Mouse (Mus musculus) heart, embryonic 12.5 days (tissue): Measurements from ENCODE around the gene Olfr224. TPM values are rescaled to one million over a fixed set of nuclear protein-coding genes. Genes with fewer than 3 reads are reported as not detected.
"Not testable (repeated sequence)": the region's sequence is repeated elsewhere in the genome, so short reads cannot be mapped to it uniquely, and the experiment has no call there.

ENCODE experiments used
- ATAC-seq: fragments of 200-750 bp; cut with Nextera tagmentation; 2 replicates; pipeline ENCODE4 v1.8.0; 2017; ENCODE audit warnings: moderate TSS enrichment, moderate library complexity; ENCODE audit not compliant: insufficient number of reproducible peaks, low FRiP score
- H3K27ac ChIP-seq: fragments of 300-500 bp; sonication (generic); 2 replicates; pipeline ENCODE4 v1.5.1; 2016; ENCODE audit warnings: mild to moderate bottlenecking, moderate library complexity; ENCODE audit not compliant: poor library complexity, severe bottlenecking
- H3K27me3 ChIP-seq: fragments of 300-500 bp; sonication (generic); replicated peaks from 2 replicates; pipeline ENCODE4 v1.6.1; 2016; ENCODE audit warnings: mild to moderate bottlenecking, moderate library complexity
- H3K36me3 ChIP-seq: fragments of 300-500 bp; sonication (generic); 2 replicates; pipeline ENCODE4 v1.6.1; 2016; ENCODE audit warnings: mild to moderate bottlenecking, moderate library complexity
- H3K4me1 ChIP-seq: fragments of 300-500 bp; sonication (generic); replicated peaks from 2 replicates; pipeline ENCODE4 v1.6.1; 2016; ENCODE audit warnings: mild to moderate bottlenecking
- H3K4me2 ChIP-seq: fragments of 300-500 bp; sonication (generic); 2 replicates; pipeline ENCODE4 v1.6.1; 2016; ENCODE audit warnings: mild to moderate bottlenecking, moderate library complexity
- H3K4me3 ChIP-seq: fragments of 300-500 bp; sonication (generic); 2 replicates; pipeline ENCODE4 v1.5.1; 2016; ENCODE audit warnings: mild to moderate bottlenecking
- H3K9ac ChIP-seq: fragments of 300-500 bp; sonication (generic); 2 replicates; pipeline ENCODE4 v1.6.1; 2016; ENCODE audit warnings: mild to moderate bottlenecking, moderate library complexity
- H3K9me3 ChIP-seq: fragments of 300-500 bp; sonication (generic); replicated peaks from 2 replicates; pipeline ENCODE4 v1.6.1; 2016; ENCODE audit warnings: mild to moderate bottlenecking, moderate library complexity
- WGBS: fragments of 180-500 bp; shearing (Covaris S2); methylation state at CpG from one replicate; pipeline ENCODE4 v1.1.7; 2016; 5-methylcytosine and 5-hydroxymethylcytosine counted together
- polyA plus RNA-seq: library from polyadenylated mRNA; unstranded; fragments of >200 nt; fragmentation: Nextera tagmentation; extraction: Ambion mirVana; gene quantifications from 2 replicates; pipeline ENCODE4 v1.2.1, GENCODE M21; 2016

Olfr224 gene
- polyA plus RNA-seq, 1 experiment from 2014 or later: not detected

- H3K9ac ChIP-seq, H3K27ac ChIP-seq, ATAC-seq, H3K4me2 ChIP-seq, H3K9me3 ChIP-seq, H3K27me3 ChIP-seq, H3K4me1 ChIP-seq, H3K4me3 ChIP-seq, H3K36me3 ChIP-seq: not testable (repeated sequence)
- 86% methylated on average over 18 of the region's 18 CpGs for WGBS
Measured at GRCm38 (mm10) chr11:58518916-58519315, 51.4 kb downstream of the Olfr224 start.

Other genes starting within 250 kb of the Olfr224 start
- 32.4 and 33.6 TPM in 2 replicates for gene Zfp672, start 240.2 kb downstream of the Olfr224 start, polyA plus RNA-seq
- gene Sh3bp5l, start 239.8 kb downstream of the Olfr224 start, polyA plus RNA-seq: 26.6 and 27.8 TPM in 2 replicates
- gene Lypd8, start 191.5 kb downstream of the Olfr224 start, polyA plus RNA-seq: not detected in 2 replicates
- not detected in 2 replicates for gene 1810065E05Rik, start 149.4 kb downstream of the Olfr224 start, polyA plus RNA-seq
- gene Gm12253, start 138.0 kb downstream of the Olfr224 start, polyA plus RNA-seq: not detected in 2 replicates
- not detected in 2 replicates for gene Lypd9, start 117.6 kb downstream of the Olfr224 start, polyA plus RNA-seq
- gene Olfr30, start 108.3 kb downstream of the Olfr224 start, polyA plus RNA-seq: not detected in 2 replicates
- not detected in 2 replicates for gene Olfr332, start 78.0 kb downstream of the Olfr224 start, polyA plus RNA-seq
- not detected in 2 replicates for gene Olfr331, start 68.0 kb downstream of the Olfr224 start, polyA plus RNA-seq
- gene Olfr330, start 35.7 kb downstream of the Olfr224 start, polyA plus RNA-seq: not detected in 2 replicates
- gene Olfr329-ps, start 24.1 kb downstream of the Olfr224 start, polyA plus RNA-seq: not detected in 2 replicates
- gene Olfr328, start 14.9 kb downstream of the Olfr224 start, polyA plus RNA-seq: not detected in 2 replicates
- not detected in 2 replicates for gene Olfr325, start 7.2 kb upstream of the Olfr224 start, polyA plus RNA-seq
- gene Olfr324, start 24.6 kb upstream of the Olfr224 start, polyA plus RNA-seq: not detected in 2 replicates
- gene 2210407C18Rik, start 45.5 kb upstream of the Olfr224 start, polyA plus RNA-seq: not detected in 2 replicates
- not detected in 2 replicates for gene Olfr323, start 59.9 kb upstream of the Olfr224 start, polyA plus RNA-seq
- 1.5 and 2.0 TPM in 2 replicates for gene Trim58, start 69.9 kb upstream of the Olfr224 start, polyA plus RNA-seq
- not detected in 2 replicates for gene Olfr322, start 88.2 kb upstream of the Olfr224 start, polyA plus RNA-seq
- gene Olfr320, start 110.5 kb upstream of the Olfr224 start, polyA plus RNA-seq: not detected in 2 replicates
- gene Olfr319, start 128.6 kb upstream of the Olfr224 start, polyA plus RNA-seq: not detected in 2 replicates
- gene Olfr318, start 153.5 kb upstream of the Olfr224 start, polyA plus RNA-seq: not detected in 2 replicates
- gene Olfr317, start 168.7 kb upstream of the Olfr224 start, polyA plus RNA-seq: not detected in 2 replicates
- not detected in 2 replicates for gene Olfr316, start 182.2 kb upstream of the Olfr224 start, polyA plus RNA-seq
- not detected in 2 replicates for gene Olfr315, start 202.6 kb upstream of the Olfr224 start, polyA plus RNA-seq
- 0.10 TPM in 1 of 2 replicates, not detected in the other for gene Olfr314, start 212.4 kb upstream of the Olfr224 start, polyA plus RNA-seq
- gene Fam183b, start 231.4 kb upstream of the Olfr224 start, polyA plus RNA-seq: 0.65 and 1.1 TPM in 2 replicates
- 0.18 TPM in 1 of 2 replicates, not detected in the other for gene Olfr313, start 244.4 kb upstream of the Olfr224 start, polyA plus RNA-seq